Mouse (Mus musculus): ENCODE measurements at regions not wholly inside any gene's neighbourhood (a gene's known extent, or its start where the extent isn't known, plus 50 kb on each side); places are given as distances from the start of the nearest gene placed in this dataset.

DNA sequence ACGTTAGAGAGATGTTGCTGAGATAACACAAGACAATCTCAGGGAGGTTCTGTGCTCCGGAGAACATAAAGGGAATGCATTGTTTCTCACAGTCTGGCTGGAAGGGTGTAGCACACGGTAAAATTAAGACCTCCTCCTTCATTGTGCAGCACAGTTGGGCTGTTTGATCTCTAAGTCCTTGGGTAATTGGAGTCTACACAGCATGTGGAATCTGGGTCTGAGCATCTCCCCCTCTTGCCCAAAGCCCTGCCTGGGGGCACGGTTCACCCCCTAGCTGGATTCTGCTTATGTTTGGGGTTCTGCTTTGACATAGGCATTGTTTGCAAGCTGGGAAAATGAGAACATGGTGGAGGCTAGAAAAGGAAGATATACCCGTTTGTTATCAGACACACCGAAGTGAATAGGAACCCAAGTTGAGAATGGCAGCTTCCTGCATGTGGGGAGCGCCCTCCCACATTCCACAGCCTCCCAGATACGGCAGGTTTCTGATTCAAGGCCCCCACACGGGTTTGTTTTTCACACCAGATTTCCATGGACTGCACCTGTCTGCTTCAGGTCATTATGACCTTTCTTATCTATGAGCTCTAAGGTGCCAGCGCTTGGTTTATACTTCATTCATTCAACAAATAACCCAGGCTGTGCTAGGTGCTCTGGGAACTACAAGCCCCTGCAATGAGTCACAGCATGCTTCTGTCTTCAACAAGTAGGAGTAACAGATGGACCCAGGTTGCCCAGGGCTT lies 79.9 kb downstream of the Fam204a start:
- TF ChIP-seq CTCF (IDR thresholded peaks at IDR 0.05; ENCODE audit: control insufficient read depth, insufficient read depth, low read length) (no peak), POLR2A (IDR thresholded peaks at IDR 0.05; ENCODE audit: borderline replicate concordance, control insufficient read depth, low read depth, low read length) (no peak)
